21 mouse cellular contexts compared by ENCODE assay signal in the genomic region with DNA sequence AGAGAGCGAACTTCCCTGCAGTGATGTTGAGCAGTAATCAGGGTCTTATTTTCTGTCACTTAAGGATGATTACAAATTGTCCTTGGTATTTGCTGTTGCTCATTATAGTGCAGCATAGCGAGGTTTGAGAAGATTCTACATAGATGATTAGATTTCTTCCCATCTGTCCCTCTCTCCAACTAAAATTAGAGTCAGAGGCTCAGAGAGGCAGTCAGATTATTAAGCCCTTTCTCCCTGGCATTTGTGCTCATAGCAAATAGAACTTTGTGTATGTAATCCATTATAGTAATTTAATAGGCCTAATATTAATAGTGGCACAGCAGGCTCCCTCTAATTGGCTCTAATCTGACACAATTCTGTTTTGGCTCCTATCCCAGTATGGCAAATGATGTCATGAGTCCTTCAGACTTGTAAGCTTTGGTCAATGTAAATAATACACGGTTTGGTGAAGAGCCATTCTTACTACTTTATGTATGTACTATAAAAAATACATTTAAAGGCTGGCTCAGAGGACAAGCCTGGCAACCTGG. TPM values are rescaled to one million over a fixed set of nuclear protein-coding genes. Genes with fewer than 3 reads are reported as not detected.
DNase-seq lines count a peak whose midpoint lies in the region; ATAC-seq and TF ChIP-seq lines count a peak whose summit lies in the region.
"Had no signal": no experiment of that assay in that cellular context is flagged by ENCODE, and none has a peak within 500 bp of the region (broad histone marks: within the 10 kb centered on the region; RNA-seq: fewer than 3 reads in every experiment).

No protein-coding gene starts in this region.

- H3K27ac ChIP-seq in forebrain, embryonic 13.5 days = peak overlapping the region; percentile 55; the same call in 1 of the 2 replicates
- no peak overlapping the region for H3K27ac ChIP-seq in forebrain, embryonic 10.5 days
- H3K27ac ChIP-seq in lung, postnatal 0 days (ENCODE audit: low read length) = no peak overlapping the region
- H3K27ac ChIP-seq: embryonic facial prominence, embryonic 15.5 days; gastrocnemius, adult 2 months; heart, embryonic 13.5 days; hindbrain, embryonic 15.5 days had no signal

- H3K9me3 ChIP-seq in forebrain, embryonic 13.5 days (replicated peaks) = no peaks in the 10 kb centered on the region
- no peaks in the 10 kb centered on the region for H3K9me3 ChIP-seq in forebrain, embryonic 10.5 days
- no peaks in the 10 kb centered on the region for H3K9me3 ChIP-seq in lung, postnatal 0 days (ENCODE audit: low read length)
- H3K9me3 ChIP-seq: embryonic facial prominence, embryonic 15.5 days; heart, embryonic 13.5 days; hindbrain, embryonic 15.5 days had no signal

- peaks cover 82% of the 10 kb centered on the region for H3K36me3 ChIP-seq in forebrain, embryonic 13.5 days (ENCODE audit: poor library complexity, severe bottlenecking)
- peaks cover 94% of the 10 kb centered on the region for H3K36me3 ChIP-seq in forebrain, embryonic 10.5 days (replicated peaks)
- peaks cover 65% of the 10 kb centered on the region for H3K36me3 ChIP-seq in lung, postnatal 0 days (ENCODE audit: insufficient read depth, low read length)

- TF ChIP-seq EP300 in lung, postnatal 0 days (IDR thresholded peaks at IDR 0.05) = no peak

- peaks cover 7% of the 10 kb centered on the region; the same call in 1 of the 2 replicates for H3K4me1 ChIP-seq in forebrain, embryonic 13.5 days
- H3K4me1 ChIP-seq in forebrain, embryonic 10.5 days = peaks cover 3% of the 10 kb centered on the region
- no peaks in the 10 kb centered on the region for H3K4me1 ChIP-seq in lung, postnatal 0 days (ENCODE audit: insufficient read depth, low read depth, low read length)
- H3K4me1 ChIP-seq: embryonic facial prominence, embryonic 15.5 days; heart, embryonic 13.5 days; hindbrain, embryonic 15.5 days had no signal

- no peak for DNase-seq in forebrain, embryonic 10.5 days (ENCODE audit: extremely low spot score, low spot score)
- peak; percentile 18 for DNase-seq in lung, postnatal 0 days (ENCODE audit: low spot score)
- no peak for DNase-seq in lung, postnatal 36 days
- DNase-seq in Muller cell, postnatal 12 days (ENCODE audit: inconsistent ontology term) = peak; percentile 11
- DNase-seq in brain, embryonic 14.5 days (ENCODE audit: low read depth) = peak; percentile 60
- no peak for DNase-seq in right cerebral cortex, adult 18-20 months
- DNase-seq in cerebellum, postnatal 25 days = no peak
- DNase-seq: adrenal gland, postnatal 10 days; cerebellum, adult 2 months; cerebellum, postnatal 36 days; gastrocnemius, adult 2 months; gastrocnemius, postnatal 36 days; heart, adult 11 months; heart, postnatal 36 days had no signal

- ATAC-seq in forebrain, embryonic 13.5 days = no peak
- no peak for ATAC-seq in lung, postnatal 0 days
- ATAC-seq: intestine, embryonic 16.5 days had no signal

- no peak overlapping the region for H3K9ac ChIP-seq in forebrain, embryonic 13.5 days
- H3K9ac ChIP-seq in lung, postnatal 0 days (replicated peaks; ENCODE audit: low read depth) = no peak overlapping the region
- H3K9ac ChIP-seq: embryonic facial prominence, embryonic 15.5 days; heart, embryonic 13.5 days; hindbrain, embryonic 15.5 days had no signal

- no peak for TF ChIP-seq POLR2A in brain, embryonic 14.5 days (IDR thresholded peaks at IDR 0.05; ENCODE audit: borderline replicate concordance, extremely low read depth, insufficient read depth, insufficient read length, poor library complexity, severe bottlenecking)

- H3K27me3 ChIP-seq in forebrain, embryonic 13.5 days = no peaks in the 10 kb centered on the region
- no peaks in the 10 kb centered on the region for H3K27me3 ChIP-seq in forebrain, embryonic 10.5 days (ENCODE audit: poor library complexity, severe bottlenecking)
- H3K27me3 ChIP-seq in lung, postnatal 0 days (replicated peaks; ENCODE audit: insufficient read depth, low read length) = no peaks in the 10 kb centered on the region
- H3K27me3 ChIP-seq: embryonic facial prominence, embryonic 15.5 days; heart, embryonic 13.5 days; hindbrain, embryonic 15.5 days had no signal

- 49% methylated on average over 3 of the region's 3 CpGs for WGBS in forebrain, embryonic 13.5 days
- 92% methylated on average over 3 of the region's 3 CpGs for WGBS in forebrain, embryonic 10.5 days
- WGBS in lung, postnatal 0 days = 71% methylated on average over 3 of the region's 3 CpGs

- H3K4me2 ChIP-seq in forebrain, embryonic 13.5 days = no peak overlapping the region
- no peak overlapping the region for H3K4me2 ChIP-seq in lung, postnatal 0 days (replicated peaks; ENCODE audit: low read depth, low read length)
- H3K4me2 ChIP-seq: embryonic facial prominence, embryonic 15.5 days; heart, embryonic 13.5 days; hindbrain, embryonic 15.5 days had no signal

- H3K4me3 ChIP-seq in forebrain, embryonic 13.5 days = no peak overlapping the region
- no peak overlapping the region for H3K4me3 ChIP-seq in forebrain, embryonic 10.5 days
- no peak overlapping the region for H3K4me3 ChIP-seq in lung, postnatal 0 days (ENCODE audit: low read depth, low read length)
- H3K4me3 ChIP-seq: embryonic facial prominence, embryonic 15.5 days; erythroblast, embryonic 14.5 days; gastrocnemius, adult 2 months; heart, embryonic 13.5 days; hindbrain, embryonic 15.5 days had no signal

- no peak for TF ChIP-seq CTCF in lung, postnatal 0 days (IDR thresholded peaks at IDR 0.05)
- TF ChIP-seq CTCF in brain, embryonic 14.5 days (IDR thresholded peaks at IDR 0.05; ENCODE audit: borderline replicate concordance, extremely low read depth, insufficient read depth, insufficient read length) = no peak

RNA-seq across cellular contexts. Expression of gene Pex12, which starts 39.4 kb away (rescaled TPM):
- polyA plus RNA-seq in forebrain, embryonic 13.5 days (2015; fragmentation: Nextera tagmentation; extraction: Ambion mirVana) = 17.7 and 18.2 TPM in 2 replicates
- 16.4 and 16.6 TPM in 2 replicates for polyA plus RNA-seq in forebrain, embryonic 10.5 days (2016; fragmentation: Nextera tagmentation; extraction: Ambion mirVana)
- 9.0 and 9.5 TPM in 2 replicates for polyA plus RNA-seq in lung, postnatal 0 days (2015; fragmentation: Nextera tagmentation; extraction: Ambion mirVana)
- polyA plus RNA-seq in brain, embryonic 14.5 days (2012; rRNA removed) = 13.6 and 13.7 TPM in 2 replicates

RNA-seq across cellular contexts. Expression of gene Ap2b1, which starts 43.0 kb away (rescaled TPM):
- 82.2 and 85.4 TPM in 2 replicates for polyA plus RNA-seq in forebrain, embryonic 13.5 days (2015; fragmentation: Nextera tagmentation; extraction: Ambion mirVana)
- polyA plus RNA-seq in forebrain, embryonic 10.5 days (2016; fragmentation: Nextera tagmentation; extraction: Ambion mirVana) = 66.4 and 67.0 TPM in 2 replicates
- 26.5 and 30.9 TPM in 2 replicates for polyA plus RNA-seq in lung, postnatal 0 days (2015; fragmentation: Nextera tagmentation; extraction: Ambion mirVana)
- 83.2 and 149 TPM in 2 replicates for polyA plus RNA-seq in brain, embryonic 14.5 days (2012; rRNA removed)

RNA-seq across cellular contexts. Expression of gene Slfn14, which starts 55.3 kb away (rescaled TPM):
- polyA plus RNA-seq in forebrain, embryonic 13.5 days (2015; fragmentation: Nextera tagmentation; extraction: Ambion mirVana) = 0.04 and 0.14 TPM in 2 replicates
- polyA plus RNA-seq in forebrain, embryonic 10.5 days (2016; fragmentation: Nextera tagmentation; extraction: Ambion mirVana) = 0.15 and 0.19 TPM in 2 replicates
- polyA plus RNA-seq in lung, postnatal 0 days (2015; fragmentation: Nextera tagmentation; extraction: Ambion mirVana) = 0.75 and 1.3 TPM in 2 replicates
- polyA plus RNA-seq in brain, embryonic 14.5 days (2012; rRNA removed) = 0.05 and 0.09 TPM in 2 replicates
- polyA plus RNA-seq: C2C12 had no signal

Comparison
In these comparisons a context has a peak if more than half of its experiments do, and no peak if none do; other contexts are left out.
1. DNase-seq: peak in lung, postnatal 0 days (single experiment), Muller cell, postnatal 12 days (single experiment) and brain, embryonic 14.5 days (single experiment); none in forebrain, embryonic 10.5 days (single experiment), lung, postnatal 36 days (single experiment), right cerebral cortex, adult 18-20 months (single experiment) and cerebellum, postnatal 25 days (0 of 2).